15 mouse cellular contexts compared by ENCODE assay signal in genomic region chr6:112899276-112899675, GRCm38 (mm10). TPM values are rescaled to one million over a fixed set of nuclear protein-coding genes. Genes with fewer than 3 reads are reported as not detected.
A peak's percentile ranks its signal among the peaks of the same experiment; 100 is the strongest.
DNase-seq lines count a peak whose midpoint lies in the region; ATAC-seq and TF ChIP-seq lines count a peak whose summit lies in the region.
"Had no signal": no experiment of that assay in that cellular context is flagged by ENCODE, and none has a peak within 500 bp of the region (broad histone marks: within the 10 kb centered on the region; RNA-seq: fewer than 3 reads in every experiment).

No protein-coding gene starts in this region.

- H3K9ac ChIP-seq in forebrain, embryonic 13.5 days: no peak overlapping the region
- H3K9ac ChIP-seq in hindbrain, embryonic 14.5 days: no peak overlapping the region
- H3K9ac ChIP-seq in midbrain, embryonic 15.5 days: no peak overlapping the region
- H3K9ac ChIP-seq: limb, embryonic 15.5 days; liver, postnatal 0 days had no signal

- H3K4me3 ChIP-seq in forebrain, embryonic 10.5 days: peak overlapping the region; percentile 28; the same call in 1 of the 2 replicates
- H3K4me3 ChIP-seq in forebrain, embryonic 13.5 days: no peak overlapping the region
- no peak overlapping the region for H3K4me3 ChIP-seq in hindbrain, embryonic 14.5 days (replicated peaks; ENCODE audit: low read length)
- H3K4me3 ChIP-seq in midbrain, embryonic 15.5 days: no peak overlapping the region
- no peak overlapping the region for H3K4me3 ChIP-seq in thymus, adult 2 months (ENCODE audit: control insufficient read depth, insufficient read depth, low read length)
- H3K4me3 ChIP-seq: limb, embryonic 15.5 days had no signal

- ATAC-seq in forebrain, embryonic 13.5 days: no peak
- no peak for ATAC-seq in hindbrain, embryonic 14.5 days (ENCODE audit: low FRiP score)
- ATAC-seq in midbrain, embryonic 15.5 days (replicated peaks): no peak
- ATAC-seq: CD4-positive, CD25-positive, alpha-beta regulatory T cell, adult 4 months; liver, postnatal 0 days had no signal

- no peaks in the 10 kb centered on the region for H3K27me3 ChIP-seq in forebrain, embryonic 10.5 days (ENCODE audit: poor library complexity, severe bottlenecking)
- no peaks in the 10 kb centered on the region for H3K27me3 ChIP-seq in forebrain, embryonic 13.5 days
- H3K27me3 ChIP-seq in hindbrain, embryonic 14.5 days (ENCODE audit: control insufficient read depth, insufficient read depth, low read length): no peaks in the 10 kb centered on the region
- H3K27me3 ChIP-seq in midbrain, embryonic 15.5 days (replicated peaks): no peaks in the 10 kb centered on the region
- no peaks in the 10 kb centered on the region for H3K27me3 ChIP-seq in thymus, adult 2 months (ENCODE audit: control insufficient read depth, insufficient read depth, low read length)
- H3K27me3 ChIP-seq: limb, embryonic 15.5 days had no signal

- H3K4me1 ChIP-seq in forebrain, embryonic 10.5 days: peaks cover 83% of the 10 kb centered on the region
- peaks cover 87% of the 10 kb centered on the region for H3K4me1 ChIP-seq in forebrain, embryonic 13.5 days
- H3K4me1 ChIP-seq in hindbrain, embryonic 14.5 days (replicated peaks; ENCODE audit: control insufficient read depth, insufficient read depth, low read length): peaks cover 73% of the 10 kb centered on the region
- H3K4me1 ChIP-seq in midbrain, embryonic 15.5 days: peaks cover 90% of the 10 kb centered on the region
- H3K4me1 ChIP-seq in thymus, adult 2 months (replicated peaks; ENCODE audit: control insufficient read depth, insufficient read depth, low read length): no peaks in the 10 kb centered on the region

- TF ChIP-seq POLR2A in thymus, adult 2 months (IDR thresholded peaks at IDR 0.05; ENCODE audit: control insufficient read depth, extremely low read depth, insufficient read depth, low read length, poor library complexity): no peak

- H3K4me2 ChIP-seq in forebrain, embryonic 13.5 days: no peak overlapping the region
- peak overlapping the region; percentile 13 for H3K4me2 ChIP-seq in hindbrain, embryonic 14.5 days (replicated peaks)
- no peak overlapping the region for H3K4me2 ChIP-seq in midbrain, embryonic 15.5 days
- H3K4me2 ChIP-seq: limb, embryonic 15.5 days had no signal

- peaks cover 12% of the 10 kb centered on the region; the same call in 1 of the 2 replicates for H3K36me3 ChIP-seq in forebrain, embryonic 10.5 days (replicated peaks)
- no peaks in the 10 kb centered on the region for H3K36me3 ChIP-seq in forebrain, embryonic 13.5 days (ENCODE audit: poor library complexity, severe bottlenecking)
- H3K36me3 ChIP-seq in hindbrain, embryonic 14.5 days (replicated peaks; ENCODE audit: control insufficient read depth, insufficient read depth): no peaks in the 10 kb centered on the region
- no peaks in the 10 kb centered on the region for H3K36me3 ChIP-seq in midbrain, embryonic 15.5 days (replicated peaks)
- H3K36me3 ChIP-seq in thymus, adult 2 months (ENCODE audit: control insufficient read depth, insufficient read depth, low read length): no peaks in the 10 kb centered on the region
- H3K36me3 ChIP-seq: limb, embryonic 15.5 days had no signal

- H3K27ac ChIP-seq in forebrain, embryonic 10.5 days: peak overlapping the region; percentile 93
- H3K27ac ChIP-seq in forebrain, embryonic 13.5 days: peak overlapping the region; percentile 97
- H3K27ac ChIP-seq in hindbrain, embryonic 14.5 days: peak overlapping the region; percentile 82
- peak overlapping the region; percentile 86 for H3K27ac ChIP-seq in midbrain, embryonic 15.5 days
- H3K27ac ChIP-seq in thymus, adult 2 months (ENCODE audit: control insufficient read depth, insufficient read depth, low read length): no peak overlapping the region
- H3K27ac ChIP-seq: limb, embryonic 15.5 days had no signal

- no peak for DNase-seq in forebrain, embryonic 10.5 days (ENCODE audit: extremely low spot score, low spot score)
- no peak for DNase-seq in hindbrain, embryonic 14.5 days (ENCODE audit: low spot score)
- no peak for DNase-seq in thymus, adult 2 months
- no peak for DNase-seq in spleen, adult 18-20 months
- no peak for DNase-seq in layer of hippocampus, postnatal 25 days (ENCODE audit: extremely low spot score in 1 of 2, low spot score in 1 of 2)
- DNase-seq in ovary, postnatal 10 days (ENCODE audit: low spot score): no peak
- DNase-seq: adrenal gland, adult 8-10 months; cerebellum, adult 8-10 months; kidney, adult 11 months; kidney, postnatal 10 days; liver, postnatal 0 days had no signal

- no peak for TF ChIP-seq CTCF in thymus, adult 2 months (IDR thresholded peaks at IDR 0.05; ENCODE audit: borderline replicate concordance, control insufficient read depth, extremely low read depth, insufficient read depth, low read length, poor library complexity)

- WGBS in forebrain, embryonic 10.5 days: 93% methylated on average over 5 of the region's 5 CpGs
- 75% methylated on average over 5 of the region's 5 CpGs for WGBS in forebrain, embryonic 13.5 days
- WGBS in hindbrain, embryonic 14.5 days: 47% methylated on average over 5 of the region's 5 CpGs
- 43% methylated on average over 5 of the region's 5 CpGs for WGBS in midbrain, embryonic 15.5 days
- WGBS in thymus, adult 2 months: 86% methylated on average over 5 of the region's 5 CpGs

- no peaks in the 10 kb centered on the region for H3K9me3 ChIP-seq in forebrain, embryonic 10.5 days
- H3K9me3 ChIP-seq in forebrain, embryonic 13.5 days (replicated peaks): no peaks in the 10 kb centered on the region
- no peaks in the 10 kb centered on the region for H3K9me3 ChIP-seq in hindbrain, embryonic 14.5 days (ENCODE audit: control insufficient read depth, low read length)
- no peaks in the 10 kb centered on the region for H3K9me3 ChIP-seq in midbrain, embryonic 15.5 days
- H3K9me3 ChIP-seq: limb, embryonic 15.5 days had no signal

RNA-seq across cellular contexts. Expression of gene Srgap3, which starts 47.8 kb away (rescaled TPM):
- polyA plus RNA-seq in forebrain, embryonic 10.5 days (2016; fragmentation: Nextera tagmentation; extraction: Ambion mirVana): 14.8 and 16.5 TPM in 2 replicates
- 30.1 and 33.6 TPM in 2 replicates for polyA plus RNA-seq in forebrain, embryonic 13.5 days (2015; fragmentation: Nextera tagmentation; extraction: Ambion mirVana)
- polyA plus RNA-seq in hindbrain, embryonic 14.5 days (2014; fragmentation: Nextera tagmentation; extraction: Ambion mirVana): 49.9 and 50.7 TPM in 2 replicates
- polyA plus RNA-seq in midbrain, embryonic 15.5 days (2015; fragmentation: Nextera tagmentation; extraction: Ambion mirVana): 39.7 and 44.6 TPM in 2 replicates
- polyA plus RNA-seq in thymus, adult 2 months (2012; rRNA removed): 3.7 and 3.8 TPM in 2 replicates
- total RNA-seq in layer of hippocampus, postnatal 25 days (2021): 100 to 1,000 TPM; 241 to 270 TPM
